Mouse (Mus musculus): ENCODE results near the gene Cpeb3. TPM values are rescaled to one million over a fixed set of nuclear protein-coding genes. Genes with fewer than 3 reads are reported as not detected.

The Cpeb3 gene
- total and polyA plus RNA-seq, 2 experiments from 2014 or later, result 10.3 to 23.7 TPM

DNA sequence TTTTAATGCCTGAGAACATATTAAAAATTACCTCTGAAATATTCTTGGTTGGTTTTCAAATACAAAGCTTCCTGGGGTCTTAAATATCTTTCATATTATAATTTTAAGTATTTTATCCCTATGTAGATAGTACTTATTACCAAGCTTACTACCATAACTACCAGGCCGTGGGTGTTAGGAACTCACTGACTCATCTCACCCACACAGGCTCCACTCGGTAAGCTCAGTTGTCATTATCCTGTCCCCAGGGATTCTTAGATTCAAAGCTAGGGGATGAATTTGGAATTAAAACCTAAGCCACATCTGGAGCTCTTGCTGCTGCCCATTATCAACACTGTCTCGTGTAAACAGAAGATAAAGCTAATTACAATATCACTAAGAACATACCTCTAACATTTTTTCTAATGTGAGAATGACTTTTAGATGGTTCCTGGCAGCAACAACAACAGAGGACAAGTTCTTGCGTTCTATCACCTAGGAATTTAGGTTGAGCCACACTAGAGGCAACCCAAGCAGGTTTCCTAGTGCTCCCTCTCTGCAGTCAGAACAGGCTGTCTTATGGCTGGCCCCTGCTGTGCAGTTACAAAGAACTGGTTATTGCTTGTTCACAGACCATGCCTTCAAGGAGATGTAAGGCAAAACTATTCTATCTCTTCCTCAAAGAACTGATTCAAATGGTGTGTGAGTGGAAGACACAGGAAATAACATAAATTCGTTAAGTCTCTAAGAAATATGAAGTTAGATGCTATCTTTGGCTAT is 135.4 kb downstream of the Cpeb3 start:
- Histone ChIP-seq H3K4me2 (ENCODE audit: low read depth, low read length) (no peak overlapping the region), H3K4me3 (ENCODE audit: low read length) (no peak overlapping the region), H3K9me3 (ENCODE audit: low read length) (no peaks in the 10 kb centered on the region), H3K9ac (replicated peaks; ENCODE audit: low read length) (no peak overlapping the region), H3K36me3 (ENCODE audit: insufficient read depth, low read length) (no peaks in the 10 kb centered on the region; the same call in 1 of the 2 replicates), H3K4me1 (ENCODE audit: insufficient read depth, low read length) (no peaks in the 10 kb centered on the region), H3K27me3 (ENCODE audit: insufficient read depth, low read length) (no peaks in the 10 kb centered on the region), H3K27ac (no peak overlapping the region; the same call in 1 of the 2 replicates)
- ATAC-seq, result no peak
- DNase-seq (ENCODE audit: low spot score), result no peak
- WGBS, result 54% methylated on average over 5 of the region's 5 CpGs
- no peak for TF ChIP-seq CTCF (IDR thresholded peaks at IDR 0.05; ENCODE audit: low read depth)

GRCm38 (mm10) chr19:37069243-37069642 is 139.2 kb downstream of the Cpeb3 start:
- 90% methylated on average over 4 of the region's 4 CpGs for WGBS
- no peaks in the 10 kb centered on the region for H3K4me1 ChIP-seq (ENCODE audit: insufficient read depth, low read length)
- H3K27ac ChIP-seq, result no peak overlapping the region
- no peaks in the 10 kb centered on the region for H3K36me3 ChIP-seq (ENCODE audit: insufficient read depth, low read length)
- no peaks in the 10 kb centered on the region for H3K9me3 ChIP-seq (ENCODE audit: low read length)
- H3K4me2 ChIP-seq (ENCODE audit: low read depth, low read length), result no peak overlapping the region
- H3K9ac ChIP-seq (replicated peaks; ENCODE audit: low read length), result no peak overlapping the region
- H3K27me3 ChIP-seq (ENCODE audit: insufficient read depth, low read length), result no peaks in the 10 kb centered on the region
- no peak overlapping the region for H3K4me3 ChIP-seq (ENCODE audit: low read length)
- 0 out of 2 replicates have a peak, but pooled peaks have one; percentile 6 for TF ChIP-seq CTCF (IDR thresholded peaks at IDR 0.05; ENCODE audit: low read depth)
- no peak for DNase-seq (ENCODE audit: low spot score)
- ATAC-seq, result no peak

- ATAC-seq (no peak), DNase-seq (ENCODE audit: low spot score) (no peak)
- WGBS, result 85% methylated on average over 4 of the region's 4 CpGs
Measured at GRCm38 (mm10) chr19:37060078-37060477, 148.3 kb downstream of the Cpeb3 start.

DNA sequence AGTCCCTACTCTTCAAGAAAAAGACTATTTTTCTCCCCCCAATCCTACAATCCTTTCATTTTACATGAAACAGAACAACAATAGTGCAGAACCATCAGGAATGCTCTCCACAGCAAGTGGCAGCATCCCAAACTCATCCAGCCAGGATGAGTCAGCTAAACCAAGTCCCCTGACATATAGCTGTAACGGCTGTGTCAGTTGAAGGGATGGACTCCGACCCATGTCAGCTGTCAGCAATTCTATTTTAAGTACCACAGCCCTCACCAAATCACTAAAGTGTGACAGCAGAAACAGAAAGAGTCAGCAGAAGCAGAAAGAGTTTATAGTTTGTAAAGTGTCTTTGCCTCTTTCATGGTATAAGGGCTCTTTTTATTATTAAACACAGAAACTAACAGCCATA is 148.8 kb downstream of the Cpeb3 start:
- TF ChIP-seq CTCF (IDR thresholded peaks at IDR 0.05; ENCODE audit: low read depth), result no peak
- 48% methylated on average over 2 of the region's 2 CpGs for WGBS

More at GRCm38 (mm10) chr19:37060078-37060477, 148.3 kb downstream of the Cpeb3 start:
- TF ChIP-seq CTCF (IDR thresholded peaks at IDR 0.05; ENCODE audit: low read depth), result no peak
- Histone ChIP-seq H3K27me3 (ENCODE audit: insufficient read depth, low read length) (no peaks in the 10 kb centered on the region), H3K9ac (replicated peaks; ENCODE audit: low read length) (no peak overlapping the region), H3K4me2 (ENCODE audit: low read depth, low read length) (no peak overlapping the region), H3K36me3 (ENCODE audit: insufficient read depth, low read length) (no peaks in the 10 kb centered on the region), H3K9me3 (ENCODE audit: low read length) (no peaks in the 10 kb centered on the region), H3K27ac (no peak overlapping the region), H3K4me3 (ENCODE audit: low read length) (no peak overlapping the region), H3K4me1 (ENCODE audit: insufficient read depth, low read length) (no peaks in the 10 kb centered on the region)

DNA sequence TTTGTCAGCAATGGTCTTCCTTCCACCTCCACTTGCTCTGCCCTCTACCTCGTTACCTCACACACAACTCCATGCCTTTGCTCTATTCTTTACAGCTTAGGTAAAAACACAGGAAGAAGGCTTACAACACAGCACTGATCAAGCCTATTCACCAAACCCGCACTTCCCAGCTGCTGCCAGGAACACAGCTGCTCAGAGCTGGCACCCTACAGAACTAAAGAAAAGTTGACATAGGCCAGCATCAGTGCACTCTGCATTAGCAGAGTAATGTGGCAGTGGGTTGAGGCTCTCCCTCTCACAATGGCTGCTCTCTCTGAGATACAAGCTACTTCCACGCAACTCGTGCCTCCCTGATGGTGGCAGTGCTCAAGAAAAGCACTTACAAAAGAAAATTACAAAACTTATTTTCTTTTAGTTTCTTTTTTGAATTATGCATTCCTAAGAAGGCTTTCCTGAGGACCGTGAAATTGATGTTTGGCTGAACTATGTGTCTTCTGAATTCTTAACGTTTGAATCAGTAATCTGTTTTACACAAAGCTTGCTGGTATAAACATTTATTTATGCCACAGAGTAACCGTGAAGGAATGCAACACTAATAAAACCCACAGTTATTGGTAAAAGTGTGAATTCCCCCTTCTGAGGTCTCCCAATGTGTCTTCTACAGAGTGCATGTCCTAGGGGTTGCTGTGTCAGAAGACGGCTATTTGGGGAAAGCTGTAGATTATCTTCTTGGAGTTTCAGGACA is 151.1 kb downstream of the Cpeb3 start:
- Histone ChIP-seq H3K36me3 (ENCODE audit: insufficient read depth, low read length) (no peaks in the 10 kb centered on the region), H3K4me2 (ENCODE audit: low read depth, low read length) (no peak overlapping the region), H3K4me1 (ENCODE audit: insufficient read depth, low read length) (no peaks in the 10 kb centered on the region), H3K4me3 (ENCODE audit: low read length) (no peak overlapping the region), H3K9me3 (ENCODE audit: low read length) (no peaks in the 10 kb centered on the region), H3K27me3 (ENCODE audit: insufficient read depth, low read length) (no peaks in the 10 kb centered on the region), H3K9ac (replicated peaks; ENCODE audit: low read length) (no peak overlapping the region), H3K27ac (no peak overlapping the region)
- DNase-seq (ENCODE audit: low spot score) (no peak), ATAC-seq (no peak)
- 53% methylated on average over 8 of the region's 8 CpGs for WGBS
- no peak for TF ChIP-seq CTCF (IDR thresholded peaks at IDR 0.05; ENCODE audit: low read depth)

More for the DNA sequence above, 148.8 kb downstream of the Cpeb3 start:
- Histone ChIP-seq H3K4me2 (ENCODE audit: low read depth, low read length) (no peak overlapping the region), H3K9ac (replicated peaks; ENCODE audit: low read length) (no peak overlapping the region), H3K36me3 (ENCODE audit: insufficient read depth, low read length) (no peaks in the 10 kb centered on the region), H3K4me1 (ENCODE audit: insufficient read depth, low read length) (no peaks in the 10 kb centered on the region), H3K4me3 (ENCODE audit: low read length) (no peak overlapping the region), H3K27me3 (ENCODE audit: insufficient read depth, low read length) (no peaks in the 10 kb centered on the region), H3K27ac (no peak overlapping the region), H3K9me3 (ENCODE audit: low read length) (no peaks in the 10 kb centered on the region)
- ATAC-seq (no peak), DNase-seq (ENCODE audit: low spot score) (peak; percentile 14)

- H3K4me3 ChIP-seq (ENCODE audit: low read length), result no peak overlapping the region
- no peak overlapping the region for H3K9ac ChIP-seq (replicated peaks; ENCODE audit: low read length)
- no peaks in the 10 kb centered on the region for H3K4me1 ChIP-seq (ENCODE audit: insufficient read depth, low read length)
- no peak overlapping the region for H3K4me2 ChIP-seq (ENCODE audit: low read depth, low read length)
- H3K27ac ChIP-seq, result no peak overlapping the region
- H3K9me3 ChIP-seq (ENCODE audit: low read length), result no peaks in the 10 kb centered on the region
- DNase-seq (ENCODE audit: low spot score) (no peak), ATAC-seq (no peak)
- 84% methylated on average over 4 of the region's 4 CpGs for WGBS
- no peak for TF ChIP-seq CTCF (IDR thresholded peaks at IDR 0.05; ENCODE audit: low read depth)
- no peaks in the 10 kb centered on the region for H3K27me3 ChIP-seq (ENCODE audit: insufficient read depth, low read length)
- H3K36me3 ChIP-seq (ENCODE audit: insufficient read depth, low read length), result no peaks in the 10 kb centered on the region
Measured at GRCm38 (mm10) chr19:37055976-37056556, 152.3 kb downstream of the Cpeb3 start.

All from hindbrain, postnatal 0 days (tissue).